8 mouse cellular contexts compared by ENCODE assay signal in genomic region chr2:79456575-79457349, GRCm38 (mm10). TPM values are rescaled to one million over a fixed set of nuclear protein-coding genes. Genes with fewer than 3 reads are reported as not detected.
DNase-seq lines count a peak whose midpoint lies in the region; ATAC-seq and TF ChIP-seq lines count a peak whose summit lies in the region.
"Had no signal": no experiment of that assay in that cellular context is flagged by ENCODE, and none has a peak within 500 bp of the region (broad histone marks: within the 10 kb centered on the region; RNA-seq: fewer than 3 reads in every experiment).

Neurod1 (minus strand) TSS chr2:79456751.
Cerkl (minus strand) TSS chr2:79456785.

- ATAC-seq in forebrain, embryonic 12.5 days (ENCODE audit: low FRiP score) = peak; percentile 91
- peak; percentile 90 for ATAC-seq in midbrain, embryonic 15.5 days (replicated peaks)
- ATAC-seq in monocyte, adult 5-6 weeks (replicated peaks; ENCODE audit: insufficient number of reproducible peaks, low FRiP score, low TSS enrichment, poor library complexity, severe bottlenecking) = no peak

- peak; percentile 82 for DNase-seq in ES-CJ7 (ENCODE audit: low read depth, low spot score)
- DNase-seq in brain, embryonic 14.5 days (ENCODE audit: low read depth) = peak; percentile 98
- DNase-seq in layer of hippocampus, postnatal 25 days (ENCODE audit: extremely low spot score in 1 of 2, low spot score in 1 of 2) = peak; percentile 56 to 59
- DNase-seq in spleen, adult 18-20 months = no peak

- H3K4me1 ChIP-seq in forebrain, embryonic 12.5 days = peaks cover 60% of the 10 kb centered on the region
- H3K4me1 ChIP-seq in midbrain, embryonic 15.5 days = peaks cover 32% of the 10 kb centered on the region

- WGBS in forebrain, embryonic 12.5 days = under 1% methylated on average over 42 of the region's 42 CpGs
- WGBS in midbrain, embryonic 15.5 days = 1% methylated on average over 42 of the region's 42 CpGs

- H3K27ac ChIP-seq in forebrain, embryonic 12.5 days = peak within 1 kb of the TSS; percentile 78
- H3K27ac ChIP-seq in midbrain, embryonic 15.5 days = no peak within 1 kb of the TSS; the same call in 1 of the 2 replicates

- peak within 1 kb of the TSS; percentile 63 for H3K4me2 ChIP-seq in forebrain, embryonic 12.5 days
- peak within 1 kb of the TSS; percentile 63 for H3K4me2 ChIP-seq in midbrain, embryonic 15.5 days

- no peaks in the 10 kb centered on the region for H3K36me3 ChIP-seq in forebrain, embryonic 12.5 days (replicated peaks)
- H3K36me3 ChIP-seq in midbrain, embryonic 15.5 days (replicated peaks) = no peaks in the 10 kb centered on the region

- H3K9me3 ChIP-seq in forebrain, embryonic 12.5 days = no peaks in the 10 kb centered on the region
- no peaks in the 10 kb centered on the region for H3K9me3 ChIP-seq in midbrain, embryonic 15.5 days

- TF ChIP-seq CTCF in brain, embryonic 14.5 days (IDR thresholded peaks at IDR 0.05; ENCODE audit: borderline replicate concordance, extremely low read depth, insufficient read depth, insufficient read length) = no peak

- peak within 1 kb of the TSS; percentile 60 for H3K9ac ChIP-seq in forebrain, embryonic 12.5 days
- peak within 1 kb of the TSS; percentile 28; the same call in 1 of the 2 replicates for H3K9ac ChIP-seq in midbrain, embryonic 15.5 days

- H3K4me3 ChIP-seq in forebrain, embryonic 12.5 days (replicated peaks) = peak within 1 kb of the TSS; percentile 42
- H3K4me3 ChIP-seq in midbrain, embryonic 15.5 days = peak within 1 kb of the TSS; percentile 44

- H3K27me3 ChIP-seq in forebrain, embryonic 12.5 days = peaks cover 74% of the 10 kb centered on the region
- H3K27me3 ChIP-seq in midbrain, embryonic 15.5 days (replicated peaks) = peaks cover 18% of the 10 kb centered on the region

- peak; percentile 36; the same call in 1 of the 2 replicates for TF ChIP-seq POLR2A in brain, embryonic 14.5 days (IDR thresholded peaks at IDR 0.05; ENCODE audit: borderline replicate concordance, extremely low read depth, insufficient read depth, insufficient read length, poor library complexity, severe bottlenecking)

RNA-seq across cellular contexts. Expression of gene Neurod1, which starts in this region (rescaled TPM):
- 33.3 and 42.1 TPM in 2 replicates for polyA plus RNA-seq in brain, embryonic 14.5 days (2012; rRNA removed)
- polyA plus RNA-seq in forebrain, embryonic 12.5 days (2016; fragmentation: Nextera tagmentation; extraction: Ambion mirVana) = 44.3 and 46.8 TPM in 2 replicates
- total RNA-seq in layer of hippocampus, postnatal 25 days (2021) = 10 to 100 TPM; 32.8 to 40.4 TPM
- 21.0 and 21.4 TPM in 2 replicates for polyA plus RNA-seq in midbrain, embryonic 15.5 days (2015; fragmentation: Nextera tagmentation; extraction: Ambion mirVana)
- total RNA-seq in monocyte, adult 5-6 weeks (2017) = not detected in 3 replicates
- polyA plus RNA-seq: spleen, adult 2 months had no signal

RNA-seq across cellular contexts. Expression of gene Cerkl, which starts in this region (rescaled TPM):
- polyA plus RNA-seq in brain, embryonic 14.5 days (2012; rRNA removed) = 0.46 and 0.96 TPM in 2 replicates
- polyA plus RNA-seq in forebrain, embryonic 12.5 days (2016; fragmentation: Nextera tagmentation; extraction: Ambion mirVana) = 1.5 and 2.4 TPM in 2 replicates
- 1 to 10 TPM; 5.4 to 5.7 TPM for total RNA-seq in layer of hippocampus, postnatal 25 days (2021)
- polyA plus RNA-seq in midbrain, embryonic 15.5 days (2015; fragmentation: Nextera tagmentation; extraction: Ambion mirVana) = 0.80 and 1.1 TPM in 2 replicates
- total RNA-seq in monocyte, adult 5-6 weeks (2017) = 15.2 to 38.2 TPM (median 17.0 TPM) in 3 replicates

Comparison
In these comparisons a context has a peak if more than half of its experiments do, and no peak if none do; other contexts are left out.
1. RNA of gene Neurod1 (total RNA-seq): 32.8 to 40.4 TPM in layer of hippocampus, postnatal 25 days; not detected in monocyte, adult 5-6 weeks; every median in the first group is over 10 times any median in the second.
2. DNase-seq: peak in ES-CJ7 (single experiment), brain, embryonic 14.5 days (single experiment) and layer of hippocampus, postnatal 25 days (2 of 2); none in spleen, adult 18-20 months (0 of 2).